21 mouse cellular contexts compared by ENCODE assay signal in the genomic region with DNA sequence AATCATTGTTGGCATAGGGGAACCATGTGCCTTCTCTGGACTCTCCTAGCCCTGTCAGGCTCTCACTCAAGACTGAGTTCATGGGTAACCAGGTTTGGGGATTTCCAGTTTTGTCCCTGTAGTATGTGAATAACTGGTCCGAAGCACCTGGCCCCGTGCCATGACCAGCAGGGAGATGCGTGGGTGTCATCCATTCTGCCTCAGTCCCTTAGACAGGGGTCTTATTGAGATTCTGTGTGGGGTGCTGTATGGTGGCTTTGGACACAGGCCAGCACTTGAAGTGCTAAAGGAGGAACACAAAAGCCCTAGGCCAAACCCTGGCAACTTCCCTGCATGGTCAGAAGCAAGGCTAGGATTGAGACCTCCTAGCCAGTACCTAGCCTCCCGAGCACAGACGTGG. TPM values are rescaled to one million over a fixed set of nuclear protein-coding genes. Genes with fewer than 3 reads are reported as not detected.
A peak's percentile ranks its signal among the peaks of the same experiment; 100 is the strongest.
DNase-seq lines count a peak whose midpoint lies in the region; ATAC-seq and TF ChIP-seq lines count a peak whose summit lies in the region.
"Had no signal": no experiment of that assay in that cellular context is flagged by ENCODE, and none has a peak within 500 bp of the region (broad histone marks: within the 10 kb centered on the region; RNA-seq: fewer than 3 reads in every experiment).

No protein-coding gene starts in this region.

- H3K36me3 ChIP-seq in hindbrain, postnatal 0 days (ENCODE audit: insufficient read depth, low read length), result no peaks in the 10 kb centered on the region
- no peaks in the 10 kb centered on the region for H3K36me3 ChIP-seq in hindbrain, embryonic 13.5 days
- H3K36me3 ChIP-seq: forebrain, embryonic 12.5 days; heart, embryonic 12.5 days; limb, embryonic 12.5 days; liver, embryonic 12.5 days; stomach, embryonic 15.5 days had no signal

- H3K4me1 ChIP-seq in hindbrain, postnatal 0 days (ENCODE audit: insufficient read depth, low read length), result 0 out of 2 replicates have a peak, but pooled peaks cover 2% of the 10 kb centered on the region
- peaks cover 11% of the 10 kb centered on the region; the same call in 1 of the 2 replicates for H3K4me1 ChIP-seq in hindbrain, embryonic 13.5 days (replicated peaks)
- H3K4me1 ChIP-seq: forebrain, embryonic 12.5 days; liver, embryonic 12.5 days had no signal

- intact Hi-C loops in gastrocnemius, adult 2 months (cut with DNase I), result loop anchor here (10.0 kb wide), 1 partner anchor 97 kb away; no protein-coding TSS in a partner anchor

- H3K9me3 ChIP-seq in hindbrain, postnatal 0 days (ENCODE audit: low read length), result no peaks in the 10 kb centered on the region
- no peaks in the 10 kb centered on the region for H3K9me3 ChIP-seq in hindbrain, embryonic 13.5 days
- H3K9me3 ChIP-seq: forebrain, embryonic 12.5 days; heart, embryonic 12.5 days; limb, embryonic 12.5 days; liver, embryonic 12.5 days; stomach, embryonic 15.5 days had no signal

- no peak overlapping the region for H3K9ac ChIP-seq in hindbrain, postnatal 0 days (replicated peaks; ENCODE audit: low read length)
- no peak overlapping the region for H3K9ac ChIP-seq in hindbrain, embryonic 13.5 days
- H3K9ac ChIP-seq: forebrain, embryonic 12.5 days; heart, embryonic 12.5 days; limb, embryonic 12.5 days; liver, embryonic 12.5 days; stomach, embryonic 15.5 days had no signal

- H3K27me3 ChIP-seq in hindbrain, postnatal 0 days (ENCODE audit: insufficient read depth, low read length), result no peaks in the 10 kb centered on the region
- H3K27me3 ChIP-seq in hindbrain, embryonic 13.5 days, result no peaks in the 10 kb centered on the region
- H3K27me3 ChIP-seq: forebrain, embryonic 12.5 days; heart, embryonic 12.5 days; limb, embryonic 12.5 days; stomach, embryonic 15.5 days had no signal

- WGBS in hindbrain, postnatal 0 days, result 51% methylated on average over 5 of the region's 5 CpGs
- 80% methylated on average over 5 of the region's 5 CpGs for WGBS in hindbrain, embryonic 13.5 days

- H3K4me3 ChIP-seq in gastrocnemius, adult 2 months, result no peak overlapping the region
- H3K4me3 ChIP-seq in hindbrain, postnatal 0 days (ENCODE audit: low read length), result no peak overlapping the region
- no peak overlapping the region for H3K4me3 ChIP-seq in hindbrain, embryonic 13.5 days
- H3K4me3 ChIP-seq: forebrain, embryonic 12.5 days; heart, embryonic 12.5 days; limb, embryonic 12.5 days; liver, embryonic 12.5 days; stomach, embryonic 15.5 days had no signal

- TF ChIP-seq CTCF in gastrocnemius, adult 2 months (IDR thresholded peaks at IDR 0.05), result no peak
- TF ChIP-seq CTCF in hindbrain, postnatal 0 days (IDR thresholded peaks at IDR 0.05; ENCODE audit: low read depth), result no peak

- no peak overlapping the region for H3K27ac ChIP-seq in gastrocnemius, adult 2 months
- H3K27ac ChIP-seq in hindbrain, postnatal 0 days, result no peak overlapping the region
- H3K27ac ChIP-seq in hindbrain, embryonic 13.5 days, result no peak overlapping the region
- H3K27ac ChIP-seq: forebrain, embryonic 12.5 days; limb, embryonic 12.5 days; liver, embryonic 12.5 days; stomach, embryonic 15.5 days had no signal

- H3K4me2 ChIP-seq in hindbrain, postnatal 0 days (ENCODE audit: low read depth, low read length), result no peak overlapping the region
- H3K4me2 ChIP-seq in hindbrain, embryonic 13.5 days, result no peak overlapping the region
- H3K4me2 ChIP-seq: forebrain, embryonic 12.5 days; heart, embryonic 12.5 days; limb, embryonic 12.5 days; liver, embryonic 12.5 days; stomach, embryonic 15.5 days had no signal

- ATAC-seq in hindbrain, postnatal 0 days, result 0 out of 2 replicates have a peak, but pooled peaks have one; percentile 33
- no peak for ATAC-seq in hindbrain, embryonic 13.5 days (ENCODE audit: low FRiP score)
- ATAC-seq: CD4-positive, CD25-positive, alpha-beta regulatory T cell, adult 4 months; liver, embryonic 12.5 days had no signal

- DNase-seq in adrenal gland, postnatal 25 days, result peak; percentile 21
- no peak for DNase-seq in adrenal gland, postnatal 36 days
- peak; percentile 40 for DNase-seq in gastrocnemius, adult 2 months
- DNase-seq in gastrocnemius, adult 18-20 months (ENCODE audit: low spot score), result no peak
- peak; percentile 55 for DNase-seq in hindbrain, postnatal 0 days (ENCODE audit: low spot score)
- DNase-seq in right cerebral cortex, postnatal 10 days (ENCODE audit: low spot score in 2 of 2), result peak; percentile 63 to 67
- DNase-seq in right cerebral cortex, postnatal 25 days, result no peak
- DNase-seq: heart, postnatal 36 days; kidney, adult 9 months; lung, adult 2 months had no signal

RNA-seq across cellular contexts. Expression of a gene that starts 9.9 kb away (rescaled TPM):
- 97.7 and 112 TPM in 2 replicates for total RNA-seq in adrenal gland, postnatal 25 days (2021)
- total RNA-seq in adrenal gland, postnatal 36 days (2021), result 100 to 1,000 TPM in 1 of 2 experiments, 10 to 100 TPM in 1; 98.0 to 113 TPM
- 100 to 1,000 TPM; 325 to 341 TPM for total RNA-seq in gastrocnemius, adult 2 months (2021)
- total RNA-seq in gastrocnemius, adult 18-20 months (2021), result 100 to 1,000 TPM; 307 to 316 TPM
- 100 and 137 TPM in 2 replicates for total RNA-seq in hindbrain, postnatal 0 days (2014; rRNA removed)
- polyA plus RNA-seq in hindbrain, postnatal 0 days (2015; fragmentation: Nextera tagmentation; extraction: Ambion mirVana), result 19.9 and 22.7 TPM in 2 replicates
- polyA plus RNA-seq in hindbrain, embryonic 13.5 days (2015; fragmentation: Nextera tagmentation; extraction: Ambion mirVana), result 28.0 and 30.0 TPM in 2 replicates

RNA-seq across cellular contexts. Expression of a gene that starts 18.9 kb away (rescaled TPM):
- total RNA-seq in adrenal gland, postnatal 25 days (2021), result 3.8 and 4.0 TPM in 2 replicates
- total RNA-seq in adrenal gland, postnatal 36 days (2021), result 1 to 10 TPM; 6.2 to 8.6 TPM
- 1 to 10 TPM; 5.1 to 6.4 TPM for total RNA-seq in gastrocnemius, adult 2 months (2021)
- 1 to 10 TPM; 2.8 to 5.2 TPM for total RNA-seq in gastrocnemius, adult 18-20 months (2021)
- 5.1 and 6.5 TPM in 2 replicates for total RNA-seq in hindbrain, postnatal 0 days (2014; rRNA removed)
- polyA plus RNA-seq in hindbrain, postnatal 0 days (2015; fragmentation: Nextera tagmentation; extraction: Ambion mirVana), result 3.5 TPM in 2 replicates
- polyA plus RNA-seq in hindbrain, embryonic 13.5 days (2015; fragmentation: Nextera tagmentation; extraction: Ambion mirVana), result 8.0 and 8.8 TPM in 2 replicates
- total RNA-seq: ES-E14 had no signal
- polyA plus RNA-seq: CD4-positive, CD25-positive, alpha-beta regulatory T cell, adult 4 months had no signal

RNA-seq across cellular contexts. Expression of a gene that starts 50.9 kb away (rescaled TPM):
- 42.0 and 42.8 TPM in 2 replicates for total RNA-seq in adrenal gland, postnatal 25 days (2021)
- 10 to 100 TPM; 44.9 to 55.3 TPM for total RNA-seq in adrenal gland, postnatal 36 days (2021)
- 10 to 100 TPM; 38.8 to 53.4 TPM for total RNA-seq in gastrocnemius, adult 2 months (2021)
- 10 to 100 TPM; 41.3 to 43.9 TPM for total RNA-seq in gastrocnemius, adult 18-20 months (2021)
- total RNA-seq in hindbrain, postnatal 0 days (2014; rRNA removed), result 0.79 and 2.1 TPM in 2 replicates
- 0.39 and 0.53 TPM in 2 replicates for polyA plus RNA-seq in hindbrain, postnatal 0 days (2015; fragmentation: Nextera tagmentation; extraction: Ambion mirVana)
- not detected in 2 replicates for polyA plus RNA-seq in hindbrain, embryonic 13.5 days (2015; fragmentation: Nextera tagmentation; extraction: Ambion mirVana)
- total RNA-seq: ES-E14 had no signal
- polyA plus RNA-seq: CD4-positive, CD25-positive, alpha-beta regulatory T cell, adult 4 months; embryonic facial prominence, embryonic 11.5 days; forebrain, embryonic 12.5 days; intestine, embryonic 14.5 days; limb, embryonic 12.5 days; liver, embryonic 12.5 days; stomach, embryonic 15.5 days; thymus, postnatal 0 days had no signal

Comparison
In these comparisons a context has a peak if more than half of its experiments do, and no peak if none do; other contexts are left out.
1. DNase-seq: peak in adrenal gland, postnatal 25 days (single experiment), gastrocnemius, adult 2 months (single experiment), hindbrain, postnatal 0 days (single experiment) and right cerebral cortex, postnatal 10 days (2 of 2); none in adrenal gland, postnatal 36 days (0 of 2), gastrocnemius, adult 18-20 months (single experiment) and right cerebral cortex, postnatal 25 days (single experiment).
2. RNA of a gene that starts 50.9 kb away (total RNA-seq): 44.9 to 55.3 TPM in adrenal gland, postnatal 36 days, 38.8 to 53.4 TPM in gastrocnemius, adult 2 months, 41.3 to 43.9 TPM in gastrocnemius, adult 18-20 months and 42.0 to 42.8 TPM in adrenal gland, postnatal 25 days; 0.79 to 2.1 TPM in hindbrain, postnatal 0 days; every median in the first group is over 10 times any median in the second.